In genomic region chr8:105537011-105537677, GRCm38 (mm10) we compare ENCODE assay signal across 15 mouse cellular contexts. TPM values are rescaled to one million over a fixed set of nuclear protein-coding genes. Genes with fewer than 3 reads are reported as not detected.
DNase-seq lines count a peak whose midpoint lies in the region; ATAC-seq and TF ChIP-seq lines count a peak whose summit lies in the region.
"Had no signal": no experiment of that assay in that cellular context is flagged by ENCODE, and none has a peak within 500 bp of the region (broad histone marks: within the 10 kb centered on the region; RNA-seq: fewer than 3 reads in every experiment).

No protein-coding gene starts in this region.

- peak; percentile 48; the same call in 1 of the 2 replicates for ATAC-seq in intestine, postnatal 0 days
- ATAC-seq in intestine, embryonic 15.5 days, result no peak
- no peak for ATAC-seq in midbrain, embryonic 11.5 days (ENCODE audit: low FRiP score)
- no peak for ATAC-seq in kidney, embryonic 15.5 days (replicated peaks; ENCODE audit: low FRiP score)
- ATAC-seq: forebrain, embryonic 16.5 days; midbrain, embryonic 16.5 days had no signal

- no peaks in the 10 kb centered on the region for H3K9me3 ChIP-seq in intestine, postnatal 0 days (ENCODE audit: control insufficient read depth)
- no peaks in the 10 kb centered on the region for H3K9me3 ChIP-seq in intestine, embryonic 15.5 days
- H3K9me3 ChIP-seq in midbrain, embryonic 11.5 days (ENCODE audit: control insufficient read depth, low read length), result no peaks in the 10 kb centered on the region
- no peaks in the 10 kb centered on the region for H3K9me3 ChIP-seq in kidney, embryonic 15.5 days (replicated peaks)
- H3K9me3 ChIP-seq: hindbrain, embryonic 10.5 days; liver, embryonic 15.5 days had no signal

- 0 out of 2 replicates have a peak, but pooled peaks cover 3% of the 10 kb centered on the region for H3K4me1 ChIP-seq in intestine, postnatal 0 days (replicated peaks; ENCODE audit: control insufficient read depth, insufficient read depth, low read length)
- H3K4me1 ChIP-seq in intestine, embryonic 15.5 days (replicated peaks), result peaks cover 19% of the 10 kb centered on the region
- H3K4me1 ChIP-seq in midbrain, embryonic 11.5 days (ENCODE audit: control insufficient read depth, insufficient read depth, low read length), result peaks cover 5% of the 10 kb centered on the region
- H3K4me1 ChIP-seq in kidney, embryonic 15.5 days, result peaks cover 22% of the 10 kb centered on the region

- no peak overlapping the region for H3K27ac ChIP-seq in intestine, postnatal 0 days (ENCODE audit: low read depth, low read length)
- H3K27ac ChIP-seq in intestine, embryonic 15.5 days, result no peak overlapping the region
- no peak overlapping the region for H3K27ac ChIP-seq in midbrain, embryonic 11.5 days (ENCODE audit: low read depth, low read length)
- no peak overlapping the region for H3K27ac ChIP-seq in kidney, embryonic 15.5 days
- H3K27ac ChIP-seq: hindbrain, embryonic 10.5 days; liver, embryonic 15.5 days had no signal

- peaks cover 44% of the 10 kb centered on the region for H3K36me3 ChIP-seq in intestine, postnatal 0 days (ENCODE audit: control insufficient read depth, insufficient read depth)
- H3K36me3 ChIP-seq in intestine, embryonic 15.5 days, result peaks cover 15% of the 10 kb centered on the region
- peaks cover 4% of the 10 kb centered on the region; the same call in 1 of the 2 replicates for H3K36me3 ChIP-seq in midbrain, embryonic 11.5 days (ENCODE audit: control insufficient read depth, insufficient read depth, low read length)
- H3K36me3 ChIP-seq in kidney, embryonic 15.5 days, result peaks cover 52% of the 10 kb centered on the region

- DNase-seq in cerebellum, adult 11 months, result peak; percentile 71
- peak; percentile 85 for DNase-seq in cerebellum, adult 9-10 months
- DNase-seq in gastrocnemius, postnatal 25 days, result peak; percentile 87
- DNase-seq in left cerebral cortex, adult 8-10 months (ENCODE audit: low spot score in 2 of 2), result no peak
- DNase-seq in midbrain, embryonic 11.5 days (ENCODE audit: low spot score, missing footprints), result no peak
- DNase-seq: kidney, adult 8-10 months had no signal

- WGBS in intestine, postnatal 0 days, result 61% methylated on average over 6 of the region's 6 CpGs
- WGBS in intestine, embryonic 15.5 days, result 69% methylated on average over 6 of the region's 6 CpGs
- 92% methylated on average over 6 of the region's 6 CpGs for WGBS in midbrain, embryonic 11.5 days
- 64% methylated on average over 6 of the region's 6 CpGs for WGBS in kidney, embryonic 15.5 days

- H3K9ac ChIP-seq in intestine, postnatal 0 days (ENCODE audit: low read depth, low read length), result no peak overlapping the region
- no peak overlapping the region for H3K9ac ChIP-seq in intestine, embryonic 15.5 days
- H3K9ac ChIP-seq in midbrain, embryonic 11.5 days (ENCODE audit: low read length), result no peak overlapping the region
- no peak overlapping the region for H3K9ac ChIP-seq in kidney, embryonic 15.5 days
- H3K9ac ChIP-seq: liver, embryonic 15.5 days had no signal

- H3K27me3 ChIP-seq in intestine, postnatal 0 days (replicated peaks; ENCODE audit: control insufficient read depth, insufficient read depth, low read length), result no peaks in the 10 kb centered on the region
- no peaks in the 10 kb centered on the region for H3K27me3 ChIP-seq in intestine, embryonic 15.5 days (replicated peaks)
- no peaks in the 10 kb centered on the region for H3K27me3 ChIP-seq in midbrain, embryonic 11.5 days (ENCODE audit: control insufficient read depth, insufficient read depth, low read length)
- no peaks in the 10 kb centered on the region for H3K27me3 ChIP-seq in kidney, embryonic 15.5 days
- H3K27me3 ChIP-seq: liver, embryonic 15.5 days had no signal

- no peak for TF ChIP-seq CTCF in intestine, postnatal 0 days (IDR thresholded peaks at IDR 0.05; ENCODE audit: low read depth)

- no peak overlapping the region for H3K4me2 ChIP-seq in intestine, postnatal 0 days (replicated peaks; ENCODE audit: low read depth)
- no peak overlapping the region for H3K4me2 ChIP-seq in intestine, embryonic 15.5 days (replicated peaks)
- H3K4me2 ChIP-seq in midbrain, embryonic 11.5 days, result no peak overlapping the region
- no peak overlapping the region for H3K4me2 ChIP-seq in kidney, embryonic 15.5 days
- H3K4me2 ChIP-seq: liver, embryonic 15.5 days had no signal

- H3K4me3 ChIP-seq in intestine, postnatal 0 days (ENCODE audit: low read depth, low read length), result no peak overlapping the region
- no peak overlapping the region for H3K4me3 ChIP-seq in intestine, embryonic 15.5 days (replicated peaks)
- no peak overlapping the region for H3K4me3 ChIP-seq in midbrain, embryonic 11.5 days (ENCODE audit: low read depth, low read length)
- H3K4me3 ChIP-seq in kidney, embryonic 15.5 days (replicated peaks), result no peak overlapping the region
- H3K4me3 ChIP-seq: hindbrain, embryonic 10.5 days; liver, embryonic 15.5 days had no signal

RNA-seq across cellular contexts. Expression of gene Hsd11b2, which starts 18.6 kb away (rescaled TPM):
- 1.1 and 4.1 TPM in 2 replicates for polyA plus RNA-seq in intestine, postnatal 0 days (2015; fragmentation: Nextera tagmentation; extraction: Ambion mirVana)
- polyA plus RNA-seq in intestine, embryonic 15.5 days (2015; fragmentation: Nextera tagmentation; extraction: Ambion mirVana), result 2.7 and 3.0 TPM in 2 replicates
- total RNA-seq in gastrocnemius, postnatal 25 days (2021), result under 1 TPM; 0.51 to 0.61 TPM
- total RNA-seq in left cerebral cortex, adult 8-10 months (2022), result not detected
- 19.8 and 24.3 TPM in 2 replicates for polyA plus RNA-seq in midbrain, embryonic 11.5 days (2014; fragmentation: Nextera tagmentation; extraction: Ambion mirVana)
- 30.0 and 35.6 TPM in 2 replicates for polyA plus RNA-seq in kidney, embryonic 15.5 days (2015; fragmentation: Nextera tagmentation; extraction: Ambion mirVana)
- total RNA-seq: layer of hippocampus, adult 8-10 months; neutrophil, adult 5-6 weeks had no signal

RNA-seq across cellular contexts. Expression of gene Atp6v0d1, which starts 28.7 kb away (rescaled TPM):
- polyA plus RNA-seq in intestine, postnatal 0 days (2015; fragmentation: Nextera tagmentation; extraction: Ambion mirVana), result 140 and 151 TPM in 2 replicates
- polyA plus RNA-seq in intestine, embryonic 15.5 days (2015; fragmentation: Nextera tagmentation; extraction: Ambion mirVana), result 78.2 and 89.4 TPM in 2 replicates
- total RNA-seq in gastrocnemius, postnatal 25 days (2021), result 10 to 100 TPM; 41.7 to 45.1 TPM
- 100 to 1,000 TPM; 297 to 314 (median 303) TPM for total RNA-seq in left cerebral cortex, adult 8-10 months (2022)
- 121 and 129 TPM in 2 replicates for polyA plus RNA-seq in midbrain, embryonic 11.5 days (2014; fragmentation: Nextera tagmentation; extraction: Ambion mirVana)
- 85.8 and 88.3 TPM in 2 replicates for polyA plus RNA-seq in kidney, embryonic 15.5 days (2015; fragmentation: Nextera tagmentation; extraction: Ambion mirVana)

RNA-seq across cellular contexts. Expression of gene Zdhhc1, which starts 40.4 kb away (rescaled TPM):
- polyA plus RNA-seq in intestine, postnatal 0 days (2015; fragmentation: Nextera tagmentation; extraction: Ambion mirVana), result 6.4 and 7.1 TPM in 2 replicates
- polyA plus RNA-seq in intestine, embryonic 15.5 days (2015; fragmentation: Nextera tagmentation; extraction: Ambion mirVana), result 20.1 and 22.6 TPM in 2 replicates
- 10 to 100 TPM in 1 of 2 experiments, 1 to 10 TPM in 1; 8.7 to 10.1 TPM for total RNA-seq in gastrocnemius, postnatal 25 days (2021)
- total RNA-seq in left cerebral cortex, adult 8-10 months (2022), result 10 to 100 TPM; 38.3 to 45.8 (median 42.9) TPM
- polyA plus RNA-seq in midbrain, embryonic 11.5 days (2014; fragmentation: Nextera tagmentation; extraction: Ambion mirVana), result 14.5 and 19.0 TPM in 2 replicates
- polyA plus RNA-seq in kidney, embryonic 15.5 days (2015; fragmentation: Nextera tagmentation; extraction: Ambion mirVana), result 39.2 and 43.7 TPM in 2 replicates

Comparison
In these comparisons a context has a peak if more than half of its experiments do, and no peak if none do; other contexts are left out.
1. DNase-seq: peak in cerebellum, adult 11 months (single experiment), cerebellum, adult 9-10 months (single experiment) and gastrocnemius, postnatal 25 days (single experiment); none in left cerebral cortex, adult 8-10 months (0 of 2) and midbrain, embryonic 11.5 days (single experiment).